Mouse (Mus musculus) olfactory bulb, adult 2 months (tissue): Measurements from ENCODE around the gene Nav3. TPM values are rescaled to one million over a fixed set of nuclear protein-coding genes. Genes with fewer than 3 reads are reported as not detected.

ENCODE experiments used
- H3K27ac ChIP-seq: fragments of 200-500 bp; 2 replicates; pipeline ENCODE4 v1.5.1; 2012; ENCODE audit warnings: low read depth, low read length; ENCODE audit not compliant: insufficient read depth
- H3K4me1 ChIP-seq: fragments of 200-500 bp; 2 replicates; pipeline ENCODE4 v1.6.1; 2012; ENCODE audit warnings: low read length; ENCODE audit not compliant: control insufficient read depth, insufficient read depth
- H3K4me3 ChIP-seq: fragments of 200-500 bp; 2 replicates; pipeline ENCODE4 v1.5.1; 2012; ENCODE audit warnings: mild to moderate bottlenecking, low read depth, low read length, moderate library complexity; ENCODE audit not compliant: insufficient read depth
- CTCF ChIP-seq: fragments of 200-500 bp; IDR thresholded peaks from 2 replicates; pipeline ENCODE4 v1.5.1; 2012; ENCODE audit warnings: low read depth, mild to moderate bottlenecking, low read length, moderate library complexity; ENCODE audit not compliant: insufficient read depth
- POLR2A ChIP-seq: fragments of 200-500 bp; IDR thresholded peaks from 2 replicates; pipeline ENCODE4 v1.6.1; 2012; ENCODE audit warnings: mild to moderate bottlenecking, low read depth, low read length, moderate library complexity; ENCODE audit not compliant: insufficient read depth
- WGBS: fragments of 180-500 bp; shearing (Covaris S2); methylation state at CpG from one replicate; pipeline ENCODE4 v1.1.7; 2018; 5-methylcytosine and 5-hydroxymethylcytosine counted together
- polyA plus RNA-seq: library from polyadenylated mRNA; stranded (reverse); fragments of >200 nt; gene quantifications from 2 replicates; pipeline ENCODE4 v1.2.4, GENCODE M21; 2012; ENCODE audit warnings: low replicate concordance; ENCODE audit not compliant: missing spikeins, insufficient read depth, insufficient read length

Gene Nav3
- polyA plus RNA-seq, 1 experiment: not detected

DNA sequence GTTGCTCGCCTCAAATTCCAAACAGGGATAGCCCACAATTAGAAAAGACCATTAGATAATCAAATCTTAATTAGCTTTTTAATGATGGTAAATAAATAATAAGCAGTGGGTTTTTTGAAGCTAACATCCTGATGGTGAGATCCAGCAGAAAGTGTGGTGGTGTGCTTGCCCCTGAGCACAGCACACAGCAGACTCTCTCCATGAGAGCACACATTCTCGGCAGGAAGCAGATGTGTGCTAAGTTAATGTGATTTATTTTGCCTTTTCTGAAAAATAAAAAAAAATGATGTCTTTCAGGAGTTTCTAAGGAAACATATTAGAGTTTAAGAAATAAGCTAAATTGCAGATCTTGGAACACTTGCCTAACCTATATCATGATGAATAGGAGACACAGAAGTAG is 531.9 kb downstream of the Nav3 start:
- no peak for TF ChIP-seq CTCF
- no peak for TF ChIP-seq POLR2A
- Histone ChIP-seq H3K27ac (no peak overlapping the region), H3K4me1 (0 out of 2 replicates have a peak, but pooled peaks cover 3% of the 10 kb centered on the region), H3K4me3 (no peak overlapping the region)
- 86% methylated on average over 2 of the region's 2 CpGs for WGBS

DNA sequence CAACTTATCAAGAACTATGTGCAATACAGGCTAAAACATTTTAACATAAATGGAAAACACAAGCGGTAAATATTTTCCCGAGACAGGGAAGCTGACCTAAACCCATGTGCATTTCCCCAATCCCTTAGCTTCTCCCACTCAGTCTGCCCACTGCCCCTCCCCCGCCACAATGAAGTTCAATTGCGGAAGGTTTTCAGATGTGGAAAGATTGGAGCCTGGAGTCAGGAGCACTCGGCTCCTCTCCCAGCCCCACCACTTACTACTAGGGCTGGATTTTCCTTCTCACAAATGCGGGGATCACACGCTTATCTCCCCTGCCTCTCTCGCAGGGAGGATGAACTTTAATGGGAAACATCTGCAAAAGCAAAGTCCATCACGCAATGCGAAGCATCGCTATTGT is 534.6 kb downstream of the Nav3 start:
- 45% methylated on average over 11 of the region's 11 CpGs for WGBS

DNA sequence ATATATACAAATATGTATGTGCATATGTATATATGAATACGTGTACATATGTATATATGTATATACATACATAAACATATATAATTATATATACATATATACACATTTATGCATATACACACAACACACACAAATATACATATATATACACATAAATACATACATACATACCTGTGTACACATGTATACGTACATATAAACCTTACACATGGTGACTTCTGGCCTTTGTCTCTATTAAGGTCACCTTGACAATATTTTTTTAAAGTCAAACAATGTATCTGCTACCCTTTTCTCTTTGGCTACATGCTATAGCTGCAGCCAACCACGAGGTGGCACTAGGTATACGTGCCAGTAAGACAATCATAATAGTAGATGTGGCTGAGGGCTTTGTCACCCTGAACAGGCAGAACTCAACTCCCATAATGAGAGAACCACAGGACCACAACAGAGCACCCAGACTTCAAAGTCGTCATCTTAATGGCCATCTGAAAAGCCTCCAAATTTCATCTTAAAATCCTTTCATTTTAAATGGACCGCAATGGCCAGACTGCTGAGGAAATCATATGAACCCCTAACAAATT is 535.3 kb downstream of the Nav3 start:
- Histone ChIP-seq H3K4me1 (0 out of 2 replicates have a peak, but pooled peaks cover 3% of the 10 kb centered on the region), H3K4me3 (no peak overlapping the region), H3K27ac (no peak overlapping the region)
- 13% methylated on average over 6 of the region's 6 CpGs for WGBS
- TF ChIP-seq POLR2A: no peak
- TF ChIP-seq CTCF: no peak

More for the DNA sequence above, 534.6 kb downstream of the Nav3 start:
- no peak for TF ChIP-seq CTCF
- TF ChIP-seq POLR2A: no peak
- 0 out of 2 replicates have a peak, but pooled peaks cover 3% of the 10 kb centered on the region for H3K4me1 ChIP-seq
- peak overlapping the region; percentile 23 for H3K4me3 ChIP-seq
- no peak overlapping the region for H3K27ac ChIP-seq

DNA sequence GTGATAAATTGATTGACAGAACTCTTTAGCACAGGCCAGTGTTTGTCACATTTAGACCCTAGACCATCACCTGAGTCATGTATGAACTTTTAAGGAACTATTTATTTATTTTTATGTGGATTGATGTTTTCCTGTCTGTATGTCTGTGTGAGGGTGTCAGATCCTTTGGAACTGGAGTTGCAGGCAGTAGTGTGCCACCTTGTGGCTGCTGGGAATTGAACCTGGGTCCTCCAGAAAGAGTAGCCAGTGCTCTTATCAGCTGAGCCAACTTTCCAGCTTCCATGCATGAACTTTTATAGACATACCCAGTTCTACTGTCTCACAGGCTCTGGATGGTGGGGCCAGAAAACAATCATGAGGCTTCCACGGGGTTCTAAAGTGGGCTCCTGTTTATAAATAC is 536.5 kb downstream of the Nav3 start:
- Histone ChIP-seq H3K4me1 (0 out of 2 replicates have a peak, but pooled peaks cover 3% of the 10 kb centered on the region), H3K4me3 (no peak overlapping the region), H3K27ac (no peak overlapping the region)
- no peak for TF ChIP-seq CTCF
- no peak for TF ChIP-seq POLR2A
- WGBS: 49% methylated on average over 1 of the region's 1 CpGs

DNA sequence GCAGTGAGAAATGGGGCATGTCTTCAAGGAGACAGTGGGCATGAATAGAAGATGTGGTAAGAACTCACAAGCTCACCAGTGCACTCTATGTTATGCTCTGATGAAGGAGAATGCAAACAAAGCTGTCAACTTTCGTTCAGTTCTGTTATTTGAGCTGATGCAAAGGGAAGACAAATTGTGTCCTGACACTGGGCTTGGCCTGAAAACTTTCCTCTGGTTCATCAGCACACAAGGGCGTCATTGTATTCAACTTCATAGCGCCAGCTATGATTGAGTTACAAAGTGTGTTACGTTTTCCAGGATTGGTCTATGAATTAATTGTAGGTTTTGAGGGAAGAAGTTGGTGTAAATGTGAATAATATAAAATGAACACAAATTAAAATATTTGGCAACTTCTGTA is 548.8 kb downstream of the Nav3 start:
- 80% methylated on average over 4 of the region's 4 CpGs for WGBS

DNA sequence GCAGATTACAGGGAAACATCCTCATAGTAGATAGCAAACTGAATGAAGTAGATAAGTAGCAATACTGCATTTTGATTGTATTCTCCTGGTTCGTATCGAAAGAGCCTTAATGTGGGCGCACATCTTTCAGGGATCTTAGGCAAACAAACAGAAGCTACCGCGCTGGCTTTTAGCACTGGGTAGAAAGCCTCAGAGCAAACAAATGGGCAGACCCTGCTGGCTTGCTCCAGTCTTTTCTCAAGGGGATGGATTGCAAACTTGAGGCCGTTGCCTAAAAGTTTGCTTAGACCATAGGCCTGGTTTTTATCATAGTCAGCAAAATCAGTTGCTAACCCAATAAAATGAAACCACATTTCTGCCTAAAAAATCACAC is 549.6 kb downstream of the Nav3 start:
- H3K4me1 ChIP-seq: peaks cover 4% of the 10 kb centered on the region
- 85% methylated on average over 6 of the region's 6 CpGs for WGBS
- TF ChIP-seq POLR2A (no peak), CTCF (no peak)
- no peak overlapping the region for H3K27ac ChIP-seq
- no peak overlapping the region for H3K4me3 ChIP-seq

More for the DNA sequence above, 548.8 kb downstream of the Nav3 start:
- Histone ChIP-seq H3K4me3 (no peak overlapping the region), H3K4me1 (peaks cover 4% of the 10 kb centered on the region), H3K27ac (no peak overlapping the region)
- no peak for TF ChIP-seq POLR2A

DNA sequence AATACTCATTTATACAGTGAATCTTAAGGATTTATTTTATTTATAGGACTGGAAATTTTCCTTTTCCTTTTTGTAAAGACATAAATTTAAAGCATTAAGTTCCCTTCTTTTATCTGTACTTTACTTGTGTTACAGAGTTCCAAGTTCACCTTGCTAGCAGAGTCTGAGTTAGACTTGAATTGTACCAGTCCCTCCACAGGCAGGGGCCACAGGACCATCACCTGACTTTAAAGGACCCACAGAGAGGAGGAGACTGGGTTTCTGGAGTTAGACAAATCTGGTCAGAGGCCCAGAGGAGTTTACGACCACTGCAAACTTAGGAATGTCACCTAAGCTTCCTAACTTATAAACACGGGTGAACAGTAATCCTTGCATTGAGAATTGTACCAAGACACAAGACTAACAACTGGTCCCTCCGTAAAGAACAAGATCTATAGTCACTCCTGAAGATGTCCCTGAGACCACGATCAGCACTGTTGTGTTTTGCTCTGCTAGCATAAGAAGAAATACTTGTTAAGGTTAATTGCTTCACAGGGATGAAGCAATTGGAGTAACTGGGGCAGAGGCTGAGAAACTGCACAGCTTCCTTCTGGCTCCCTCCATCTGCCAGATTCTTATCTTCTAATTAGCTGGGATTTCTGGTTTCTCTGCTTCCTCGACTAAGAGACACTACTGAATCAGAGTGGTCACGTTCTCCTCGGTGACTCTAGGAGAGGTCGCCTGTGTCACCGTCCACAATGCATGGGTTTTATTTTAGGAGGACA is 550.2 kb downstream of the Nav3 start:
- no peak overlapping the region for H3K4me3 ChIP-seq
- TF ChIP-seq POLR2A (no peak), CTCF (no peak)
- 70% methylated on average over 9 of the region's 9 CpGs for WGBS
- H3K4me1 ChIP-seq: peaks cover 4% of the 10 kb centered on the region
- H3K27ac ChIP-seq: no peak overlapping the region

DNA sequence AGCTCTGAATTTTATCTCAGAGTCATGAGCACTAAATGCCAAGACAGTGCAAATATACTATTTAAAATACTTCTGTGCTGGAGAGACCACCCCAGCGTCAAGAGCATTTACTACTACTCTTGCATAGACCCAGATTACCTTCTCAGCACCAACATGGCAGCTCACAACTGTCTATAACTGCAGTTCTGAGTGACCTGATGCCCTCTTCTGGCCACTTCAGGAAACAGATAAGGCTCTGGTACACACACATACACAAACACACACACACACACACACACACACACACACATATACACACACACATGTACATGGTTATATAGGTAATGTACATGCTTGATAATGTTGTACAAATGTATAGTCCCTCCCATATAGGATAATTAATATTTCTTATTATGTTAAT is 551.2 kb downstream of the Nav3 start:
- no peak for TF ChIP-seq CTCF
- no peak for TF ChIP-seq POLR2A
- Histone ChIP-seq H3K4me1 (peaks cover 4% of the 10 kb centered on the region), H3K4me3 (no peak overlapping the region), H3K27ac (no peak overlapping the region)
- 71% methylated on average over 1 of the region's 1 CpGs for WGBS

DNA sequence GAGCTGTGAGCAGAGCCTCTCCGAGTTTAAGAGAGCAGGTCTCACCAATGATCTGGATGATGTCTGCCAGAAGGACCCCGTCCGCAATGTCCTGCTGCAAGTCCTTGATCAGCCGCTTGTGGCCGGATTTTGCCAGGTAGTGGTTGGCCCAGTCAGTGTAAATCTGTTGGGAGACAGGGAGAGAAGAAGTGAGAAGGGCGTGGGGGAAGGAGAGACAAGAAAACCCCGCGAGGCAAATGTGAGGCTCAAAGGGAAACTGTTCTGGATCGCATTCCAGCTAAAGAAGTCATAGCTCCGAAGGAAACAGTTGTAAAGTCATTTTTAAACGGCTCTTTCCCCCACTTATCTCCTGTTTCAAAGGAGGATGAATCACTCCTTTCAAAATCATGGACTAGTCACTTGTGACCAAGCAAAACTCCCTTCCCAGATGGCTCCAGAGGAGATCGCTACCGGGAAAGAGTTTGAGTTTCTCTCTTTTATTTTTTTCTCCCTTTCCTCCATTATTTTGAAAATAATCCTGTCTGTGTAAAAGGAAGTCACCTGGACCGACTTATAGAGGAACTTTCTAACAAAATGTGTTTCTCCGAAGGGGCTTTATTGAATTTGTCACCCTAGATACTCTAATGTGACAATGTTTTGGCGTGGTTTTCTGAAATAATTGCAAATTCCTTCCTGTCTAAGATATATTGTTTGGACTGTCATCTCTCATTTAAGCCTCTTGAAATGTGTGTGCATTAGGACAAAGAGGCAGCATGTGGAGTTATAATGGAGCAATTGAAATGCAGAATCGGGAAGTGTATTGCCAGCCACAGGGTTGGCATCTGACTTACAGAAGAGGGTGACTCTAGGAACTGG is 552.1 kb downstream of the Nav3 start:
- H3K4me3 ChIP-seq: peak overlapping the region; percentile 10
- H3K4me1 ChIP-seq: peaks cover 4% of the 10 kb centered on the region
- 44% methylated on average over 17 of the region's 17 CpGs for WGBS
- no peak overlapping the region for H3K27ac ChIP-seq
- TF ChIP-seq CTCF (no peak), POLR2A (no peak)
